In the genomic region with DNA sequence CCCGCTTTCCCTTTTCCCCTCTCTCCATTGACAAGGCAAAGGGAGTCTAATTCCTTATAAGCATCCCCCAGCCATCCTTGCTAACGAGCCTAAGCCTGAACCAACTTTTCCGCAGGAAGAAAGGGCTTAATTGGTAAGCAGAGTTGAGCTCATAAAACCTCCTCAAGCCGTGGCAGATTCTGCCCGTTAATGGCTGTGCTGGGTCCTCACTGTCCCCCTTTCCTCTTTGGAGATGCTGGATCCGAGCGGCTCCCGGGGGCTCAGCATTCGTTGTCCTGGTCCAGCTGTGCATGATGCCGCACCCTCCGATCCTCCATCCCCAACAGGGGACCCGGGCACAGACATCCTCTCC, we compare ENCODE assay signal across 8 mouse cellular contexts. TPM values are rescaled to one million over a fixed set of nuclear protein-coding genes. Genes with fewer than 3 reads are reported as not detected.
DNase-seq lines count a peak whose midpoint lies in the region; ATAC-seq and TF ChIP-seq lines count a peak whose summit lies in the region.

No protein-coding gene starts in this region.

- H3K9ac ChIP-seq in heart, embryonic 14.5 days (ENCODE audit: low read length), result peak overlapping the region; percentile 62
- peak overlapping the region; percentile 18; the same call in 1 of the 2 replicates for H3K9ac ChIP-seq in limb, embryonic 15.5 days

- H3K4me1 ChIP-seq in heart, embryonic 14.5 days (ENCODE audit: control insufficient read depth in 2 of 2, insufficient read depth in 2 of 2, low read length in 2 of 2), result peaks cover 3 to 5% of the 10 kb centered on the region in 2 experiments; a peak in 1 of 4 replicates
- no peaks in the 10 kb centered on the region for H3K4me1 ChIP-seq in embryonic fibroblast, embryonic 13.5 days (ENCODE audit: control insufficient read depth, insufficient read depth, low read length)
- H3K4me1 ChIP-seq in limb, embryonic 15.5 days, result peaks cover 18% of the 10 kb centered on the region; the same call in 1 of the 2 replicates

- WGBS in heart, embryonic 14.5 days, result 2% methylated on average over 12 of the region's 12 CpGs
- under 1% methylated on average over 12 of the region's 12 CpGs for WGBS in limb, embryonic 15.5 days

- no peaks in the 10 kb centered on the region for H3K9me3 ChIP-seq in heart, embryonic 14.5 days (ENCODE audit: control insufficient read depth, low read length)
- H3K9me3 ChIP-seq in limb, embryonic 15.5 days, result no peaks in the 10 kb centered on the region

- ATAC-seq in heart, embryonic 14.5 days (ENCODE audit: insufficient number of reproducible peaks, insufficient read depth, low FRiP score, low read depth), result peak; percentile 39; the same call in 1 of the 2 replicates
- no peak for ATAC-seq in limb, embryonic 15.5 days (ENCODE audit: insufficient number of reproducible peaks, low FRiP score, low TSS enrichment, low read depth)

- H3K36me3 ChIP-seq in heart, embryonic 14.5 days (ENCODE audit: control insufficient read depth, insufficient read depth, low read length), result no peaks in the 10 kb centered on the region
- no peaks in the 10 kb centered on the region for H3K36me3 ChIP-seq in limb, embryonic 15.5 days

- peaks cover 31% of the 10 kb centered on the region for H3K27me3 ChIP-seq in heart, embryonic 14.5 days (ENCODE audit: control insufficient read depth, insufficient read depth, low read length)
- H3K27me3 ChIP-seq in limb, embryonic 15.5 days, result peaks cover 23% of the 10 kb centered on the region

- DNase-seq in heart, adult 9 months (ENCODE audit: low spot score in 2 of 2), result no peak
- DNase-seq in MN1 (ENCODE audit: low spot score) (peak; percentile 13), adipocyte (ENCODE audit: low spot score) (no peak)
- DNase-seq in spleen, postnatal 14 days (ENCODE audit: low spot score in 2 of 2), result no peak
- DNase-seq in lung, postnatal 36 days, result no peak

- H3K4me3 ChIP-seq in heart, embryonic 14.5 days (ENCODE audit: control insufficient read depth in 1 of 2, insufficient read depth in 1 of 2, low read depth in 1 of 2, low read length in 2 of 2), result peak overlapping the region; percentile 47 to 59
- H3K4me3 ChIP-seq in embryonic fibroblast, embryonic 13.5 days (ENCODE audit: insufficient read depth, low read length), result peak overlapping the region; percentile 47
- peak overlapping the region; percentile 47 for H3K4me3 ChIP-seq in limb, embryonic 15.5 days

- no peak for TF ChIP-seq POLR2A in embryonic fibroblast, embryonic 13.5 days (IDR thresholded peaks at IDR 0.05; ENCODE audit: low read depth, low read length)

- H3K27ac ChIP-seq in heart, embryonic 14.5 days (replicated peaks in 1 of 2; ENCODE audit: control insufficient read depth in 1 of 2, insufficient read depth in 1 of 2, low read depth in 2 of 2, low read length in 2 of 2), result no peak overlapping the region
- H3K27ac ChIP-seq in embryonic fibroblast, embryonic 13.5 days (ENCODE audit: insufficient read depth, low read length), result no peak overlapping the region
- no peak overlapping the region for H3K27ac ChIP-seq in limb, embryonic 15.5 days

- TF ChIP-seq CTCF in embryonic fibroblast, embryonic 13.5 days (IDR thresholded peaks at IDR 0.05; ENCODE audit: borderline replicate concordance, insufficient read depth, low read length), result no peak

- H3K4me2 ChIP-seq in heart, embryonic 14.5 days (ENCODE audit: low read length), result peak overlapping the region; percentile 98
- H3K4me2 ChIP-seq in limb, embryonic 15.5 days, result peak overlapping the region; percentile 91

RNA-seq across cellular contexts. Expression of a gene that starts 0.8 kb away (rescaled TPM):
- polyA plus RNA-seq in heart, embryonic 14.5 days (2014; fragmentation: Nextera tagmentation; extraction: Ambion mirVana), result 0.12 and 0.44 TPM in 2 replicates
- not detected in 2 replicates for polyA plus RNA-seq in embryonic fibroblast, embryonic 13.5 days (2011; ENCODE audit: insufficient read length, low read depth, missing spikeins)
- polyA plus RNA-seq in limb, embryonic 15.5 days (2015; fragmentation: Nextera tagmentation; extraction: Ambion mirVana), result 0.50 and 0.60 TPM in 2 replicates
